Mouse (Mus musculus) Muller cell, postnatal 12 days (primary cell): ENCODE results near the gene Colq.

ENCODE experiments used
- DNase-seq: peaks from one replicate; pipeline ENCODE4 v3.0.0-alpha.2; 2015; ENCODE audit errors: inconsistent ontology term

Gene Colq

DNA sequence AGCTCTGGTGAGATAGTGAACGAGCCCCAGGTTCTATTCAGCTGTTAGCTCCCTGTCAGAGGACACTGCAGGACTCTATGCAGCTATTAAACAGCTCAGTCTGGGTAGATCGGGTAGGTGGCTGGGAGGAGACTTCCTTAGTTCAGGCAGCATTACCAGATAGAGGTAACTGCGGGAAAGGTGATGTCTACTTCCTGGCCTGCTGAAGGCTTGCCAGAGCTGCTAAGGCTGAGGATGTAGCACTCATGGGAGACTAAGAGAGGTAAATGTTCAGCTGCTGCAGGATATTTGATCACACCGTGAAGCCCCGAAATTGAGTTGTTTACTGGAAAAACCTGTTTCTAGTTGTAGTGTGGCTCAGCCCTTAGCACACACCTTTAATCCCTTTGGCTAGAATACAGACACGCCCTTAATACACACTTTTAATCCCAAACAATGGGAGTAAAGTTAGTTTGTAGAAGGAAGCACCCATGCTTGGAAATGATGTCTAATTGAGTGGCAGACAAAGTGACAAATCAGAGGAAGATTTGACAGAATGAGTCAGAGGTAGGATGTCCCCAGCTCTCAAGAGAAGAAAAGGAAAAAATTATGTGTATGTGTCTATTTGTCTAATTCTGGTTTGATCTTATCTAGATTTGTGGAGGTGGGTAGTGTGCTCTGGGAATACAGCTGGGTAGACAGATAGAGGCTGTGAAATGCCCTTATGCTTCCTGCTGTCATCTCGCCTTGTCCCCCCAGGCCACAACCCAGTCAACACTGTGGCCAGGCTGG, 65.9 kb downstream of the Colq start:
- DNase-seq: no peak

- DNase-seq: no peak
These were observed 69.8 kb downstream of the Colq start for GRCm38 (mm10) chr14:31521318-31521717.

GRCm38 (mm10) chr14:31519165-31519564, 72.0 kb downstream of the Colq start:
- DNase-seq: no peak

DNA sequence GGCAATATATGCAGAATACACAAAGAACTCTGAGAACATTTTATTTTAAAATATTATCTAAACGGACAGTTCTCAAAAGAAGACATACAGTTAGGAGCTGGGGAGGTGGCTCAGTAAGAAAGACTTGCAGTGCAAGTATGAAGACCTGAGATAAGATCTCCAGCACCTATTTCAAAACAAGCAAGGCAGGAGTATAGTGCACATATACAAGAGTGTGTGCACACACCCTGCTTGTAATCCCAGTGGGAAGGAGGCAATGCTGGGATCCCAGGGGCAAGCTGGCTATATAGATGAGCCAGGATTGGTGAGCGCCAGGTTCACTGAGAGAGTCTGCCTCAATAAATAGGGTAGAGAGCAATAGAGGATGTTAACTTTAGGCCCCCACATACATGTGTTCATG, 75.2 kb downstream of the Colq start:
- DNase-seq: no peak

GRCm38 (mm10) chr14:31510322-31510721, 80.8 kb downstream of the Colq start:
- no peak for DNase-seq

GRCm38 (mm10) chr14:31509911-31510310, 81.2 kb downstream of the Colq start:
- peak; percentile 70 for DNase-seq

DNA sequence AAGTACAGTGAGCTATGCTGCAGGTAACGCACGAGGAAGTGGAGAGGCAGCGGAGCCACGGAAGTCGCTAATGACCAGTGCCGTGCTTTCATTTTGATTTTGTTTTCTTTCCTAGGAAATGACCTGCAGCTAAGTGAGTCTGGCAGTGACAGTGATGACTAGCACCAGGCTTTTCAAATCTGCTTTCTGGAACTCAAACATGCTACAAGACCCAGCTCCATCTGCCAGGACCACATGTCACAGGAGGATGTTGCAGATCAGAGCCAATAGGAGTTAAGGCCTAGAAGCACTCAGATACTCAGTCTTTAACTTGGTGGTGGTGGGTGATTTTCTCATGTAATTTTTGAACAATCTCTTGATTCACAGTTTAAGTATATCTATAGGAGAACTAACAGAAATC, 84.7 kb downstream of the Colq start:
- DNase-seq: no peak

- no peak for DNase-seq
These were observed 87.7 kb downstream of the Colq start for GRCm38 (mm10) chr14:31503406-31503805.

GRCm38 (mm10) chr14:31499526-31499925, 91.6 kb downstream of the Colq start:
- no peak for DNase-seq

DNA sequence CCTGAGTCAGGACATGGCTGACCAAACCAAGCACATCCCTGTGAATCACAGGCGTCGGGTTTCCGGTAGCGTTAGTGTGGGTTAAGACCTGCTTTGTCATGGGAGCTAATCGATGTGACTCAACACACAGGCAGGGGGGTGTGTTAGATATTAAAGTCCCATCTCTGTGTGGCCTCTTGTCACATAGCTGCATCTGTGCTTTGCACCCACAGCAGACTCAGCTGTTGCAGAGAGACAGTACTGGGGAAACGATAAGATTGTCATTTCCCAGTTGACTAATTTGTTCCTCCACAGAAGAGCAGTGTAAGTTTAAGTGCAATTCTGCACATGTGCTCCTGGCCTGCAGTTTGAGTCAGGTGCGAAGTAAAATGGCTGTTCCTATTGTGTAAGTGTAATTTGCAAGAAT, 94.9 kb downstream of the Colq start:
- peak; percentile 65 for DNase-seq

DNA sequence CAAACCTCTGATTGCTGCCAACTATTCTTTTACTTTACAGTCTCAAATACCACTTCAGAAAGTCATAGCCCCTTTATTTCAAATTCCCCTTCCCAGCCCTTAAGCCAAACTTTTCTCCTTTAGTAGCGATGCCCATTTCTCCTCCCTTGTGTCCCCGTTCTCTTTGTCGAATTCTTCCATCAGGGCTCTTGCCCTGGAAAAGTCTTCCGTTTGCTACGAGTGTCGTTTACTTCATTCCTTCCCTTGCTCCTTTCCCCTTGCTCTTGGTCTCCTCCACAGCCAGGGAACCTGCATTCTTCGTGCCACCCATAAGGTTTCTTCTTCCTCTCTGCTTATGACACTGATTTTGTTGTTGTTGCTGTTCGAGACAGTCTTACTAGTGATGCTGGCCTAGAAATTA, 95.6 kb downstream of the Colq start:
- no peak for DNase-seq

DNA sequence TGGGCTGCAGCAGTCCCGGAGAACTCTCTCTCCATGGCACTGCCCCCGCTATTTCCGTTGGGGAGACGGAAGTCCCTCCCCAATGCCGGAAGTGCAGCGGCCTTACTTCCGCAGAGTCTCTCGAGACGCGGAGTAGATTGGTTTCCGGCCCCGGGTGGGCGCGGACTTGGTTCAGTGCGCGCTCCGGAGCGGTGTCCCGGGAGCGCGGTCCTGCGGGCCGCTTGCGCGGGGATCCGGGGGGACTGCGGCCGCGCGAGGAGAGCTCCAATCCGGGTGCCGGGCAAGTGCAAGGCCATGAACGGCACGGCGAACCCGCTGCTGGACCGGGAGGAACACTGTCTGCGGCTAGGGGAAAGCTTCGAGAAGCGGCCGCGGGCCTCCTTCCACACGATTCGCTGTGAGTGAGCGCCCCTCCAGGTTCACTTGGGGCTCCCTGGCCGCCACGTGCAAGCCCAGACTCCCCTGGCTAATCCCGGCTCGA, 96.1 kb downstream of the Colq start, which contains the start of gene Mettl6:
Gene Mettl6, minus strand, starts transcription at position 66 of the 481 bp plus-strand sequence.
- DNase-seq: peak; percentile 94

DNA sequence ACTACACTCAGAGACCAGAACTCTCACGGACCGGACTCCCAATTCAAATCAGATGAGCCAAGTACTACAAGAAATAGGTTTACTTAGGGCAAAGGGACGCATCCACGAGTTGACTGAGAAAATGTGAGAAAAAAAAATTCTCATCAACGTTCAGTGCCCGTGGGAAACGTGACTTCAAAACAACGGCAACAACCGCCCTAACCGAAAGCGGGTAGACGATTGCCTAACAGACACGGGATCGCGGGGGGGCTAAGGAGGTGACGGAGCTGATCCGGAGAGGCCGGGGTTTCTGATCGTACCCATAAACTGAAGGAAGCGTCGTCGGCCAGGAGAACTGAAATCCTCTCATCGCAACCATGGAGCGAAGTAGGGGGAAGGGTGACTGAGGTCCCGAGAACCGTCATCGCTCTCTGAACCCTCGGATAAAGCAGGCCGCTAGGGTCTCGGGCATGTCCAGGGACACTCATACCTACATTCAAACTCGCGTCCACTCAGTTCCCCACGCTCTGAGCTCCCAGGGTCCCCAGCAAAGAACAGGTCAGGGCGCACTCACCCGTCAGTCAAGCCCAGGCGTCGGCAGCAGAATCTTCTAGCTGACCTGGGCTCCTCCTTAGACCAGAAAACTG, 96.7 kb downstream of the Colq start, which contains the start of gene Eaf1:
Gene Eaf1, plus strand, starts transcription at position 51 of the 626 bp plus-strand sequence.
- no peak for DNase-seq

- DNase-seq: no peak
These were observed 97.2 kb downstream of the Colq start for GRCm38 (mm10) chr14:31493901-31494300.

- no peak for DNase-seq
These were observed 103.1 kb downstream of the Colq start for GRCm38 (mm10) chr14:31488055-31488454.

DNA sequence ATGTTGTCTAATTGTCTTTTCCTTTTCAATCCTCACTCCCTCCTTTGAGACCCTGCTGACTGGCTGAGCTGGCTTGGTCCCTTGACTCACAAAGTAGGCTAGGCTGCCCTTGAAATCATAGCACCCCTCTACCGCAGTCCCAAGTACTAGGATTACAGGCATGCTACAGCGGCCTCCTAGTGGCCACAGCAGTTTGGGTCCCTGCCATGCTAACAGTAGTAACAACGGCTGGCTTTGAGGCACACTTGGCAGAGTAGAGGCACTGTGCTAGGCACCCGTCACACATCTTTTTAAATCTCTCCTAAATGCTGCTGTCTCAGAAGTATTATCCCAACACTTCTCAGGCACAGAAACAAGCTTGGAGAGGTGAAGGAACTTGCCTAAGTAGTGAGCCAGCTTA, 104.7 kb downstream of the Colq start:
- no peak for DNase-seq

DNA sequence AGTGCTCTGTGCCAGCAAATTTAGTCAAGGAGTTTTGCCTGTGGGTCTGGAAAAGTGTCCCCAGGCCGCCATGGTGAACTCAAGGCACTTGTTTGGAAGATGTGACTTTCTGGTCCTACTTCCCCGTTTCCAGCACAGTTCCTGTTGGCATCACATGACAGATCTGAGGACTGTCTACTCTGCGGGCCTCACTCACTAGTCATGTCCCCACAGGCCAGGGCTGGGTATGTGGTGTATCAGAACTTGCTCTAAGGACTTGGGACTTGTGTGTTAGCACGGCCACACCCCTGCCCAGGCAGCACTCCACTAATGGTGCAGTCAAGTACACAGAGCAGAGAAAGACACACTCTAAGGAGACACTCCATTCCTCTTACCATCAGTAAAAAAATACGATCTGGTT, 108.7 kb downstream of the Colq start:
- no peak for DNase-seq

DNA sequence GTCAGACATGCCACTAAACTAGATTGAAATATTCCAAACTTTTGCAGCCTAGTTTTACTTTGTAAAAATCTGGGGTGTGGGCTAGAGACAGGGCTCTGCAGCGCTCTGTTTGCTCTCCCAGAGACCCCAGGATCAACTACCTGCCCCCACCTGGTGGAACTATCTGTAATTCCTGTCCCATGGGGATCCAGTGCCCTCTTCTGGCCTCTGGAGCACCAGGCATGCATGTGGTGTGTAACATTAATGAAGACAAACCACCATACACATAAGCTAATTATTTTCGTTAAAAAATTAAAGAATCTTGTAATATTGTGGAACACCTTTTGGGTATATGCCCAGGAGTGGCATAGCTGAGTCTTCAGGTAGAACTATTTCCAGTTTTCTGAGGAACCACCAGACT, 117.8 kb downstream of the Colq start:
- no peak for DNase-seq
